Mouse (Mus musculus): ENCODE data around the gene Ubxn10.

The Ubxn10 gene

GRCm38 (mm10) chr4:138702031-138702430 is 34.9 kb downstream of the Ubxn10 start:
- DNase-seq (ENCODE audit: low read depth, low spot score): peak; percentile 81

GRCm38 (mm10) chr4:138701111-138701510 is 35.9 kb downstream of the Ubxn10 start:
- DNase-seq (ENCODE audit: low read depth, low spot score): peak; percentile 63

GRCm38 (mm10) chr4:138700184-138700982 is 36.6 kb downstream of the Ubxn10 start:
- DNase-seq (ENCODE audit: low read depth, low spot score): peak; percentile 95

GRCm38 (mm10) chr4:138698296-138698695 is 38.7 kb downstream of the Ubxn10 start:
- DNase-seq (ENCODE audit: low read depth, low spot score): no peak

DNA sequence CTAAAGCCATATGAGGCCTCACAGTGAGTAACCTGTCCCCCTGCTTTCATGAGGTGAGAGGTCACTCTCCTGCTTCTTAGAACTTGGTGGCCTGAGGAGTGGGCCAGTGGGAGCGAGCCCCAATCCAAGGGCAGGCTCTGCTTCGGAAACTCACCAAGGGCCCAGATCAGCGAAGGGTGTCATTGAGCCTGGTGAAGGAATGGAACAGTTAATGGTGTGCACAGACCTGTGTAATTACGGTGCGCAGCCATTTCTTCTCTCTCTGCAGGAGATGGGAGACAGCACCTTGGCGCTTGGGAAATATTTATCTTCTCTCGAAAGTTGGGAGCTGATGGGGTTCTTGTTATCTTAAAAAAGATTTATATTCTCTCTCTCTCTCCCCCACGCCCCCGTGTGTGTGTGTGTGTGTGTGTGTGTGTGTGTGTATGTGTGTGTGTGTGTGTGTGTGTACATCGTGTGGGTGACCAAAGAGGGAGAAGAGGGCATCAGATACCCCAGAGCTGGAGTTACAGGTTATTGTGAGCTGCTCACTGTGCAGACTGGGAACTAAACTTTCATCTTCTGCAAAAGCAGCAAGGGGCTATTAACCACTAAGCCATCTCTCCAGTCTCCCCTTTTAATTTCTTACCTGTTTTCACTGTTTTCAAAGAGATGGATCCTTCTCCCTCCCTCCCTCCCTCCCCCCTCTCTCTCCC is 39.7 kb downstream of the Ubxn10 start:
- DNase-seq (ENCODE audit: low read depth, low spot score): no peak

DNA sequence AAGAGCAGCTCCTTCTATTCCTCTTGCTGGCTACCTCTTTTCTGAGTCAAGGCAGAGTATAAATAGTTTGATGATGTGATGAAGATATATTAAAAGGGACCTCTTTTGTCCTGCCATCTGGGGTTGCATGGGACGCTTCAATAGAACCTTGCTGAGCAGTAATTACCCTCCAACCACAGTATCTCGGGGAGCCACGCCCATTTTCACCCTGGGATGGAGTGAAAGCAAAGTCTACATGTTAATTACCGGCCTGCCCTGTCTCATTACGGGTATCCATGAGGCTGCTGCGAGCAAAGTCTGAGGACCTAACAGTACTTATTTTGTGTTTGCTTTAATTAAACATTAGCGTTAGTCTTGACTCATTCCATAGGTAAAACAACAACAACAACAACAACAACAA is 40.2 kb downstream of the Ubxn10 start:
- DNase-seq (ENCODE audit: low read depth, low spot score): no peak

- peak; percentile 74 for DNase-seq (ENCODE audit: low read depth, low spot score)
Measured at GRCm38 (mm10) chr4:138693043-138693692, 43.8 kb downstream of the Ubxn10 start.

- DNase-seq (ENCODE audit: low read depth, low spot score): peak; percentile 63
Measured at GRCm38 (mm10) chr4:138691443-138692181, 45.4 kb downstream of the Ubxn10 start.

DNA sequence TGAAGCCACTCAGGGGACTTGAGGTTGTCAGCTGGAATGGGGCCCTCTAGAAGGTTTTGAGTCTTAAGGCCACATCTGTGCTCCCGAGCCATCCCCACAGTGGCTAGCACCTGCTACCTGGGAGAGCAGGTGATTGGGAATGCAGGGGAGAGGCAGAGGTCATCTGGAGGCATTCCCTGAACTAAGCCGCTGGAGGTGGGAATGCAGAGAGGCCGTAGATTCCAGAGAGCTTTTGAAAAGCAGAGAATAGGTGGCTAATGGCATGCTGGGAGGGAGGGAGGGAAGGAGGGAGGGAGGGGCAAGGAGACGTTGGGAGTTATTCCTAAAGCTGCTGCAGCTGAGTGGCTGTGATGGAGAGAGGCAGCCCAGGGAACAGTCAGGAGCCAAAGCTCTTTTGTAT is 46.4 kb downstream of the Ubxn10 start:
- DNase-seq (ENCODE audit: low read depth, low spot score): peak; percentile 85

GRCm38 (mm10) chr4:138689094-138689512 is 47.9 kb downstream of the Ubxn10 start:
- DNase-seq (ENCODE audit: low read depth, low spot score): no peak

GRCm38 (mm10) chr4:138685813-138686212 is 51.2 kb downstream of the Ubxn10 start:
- no peak for DNase-seq (ENCODE audit: low read depth, low spot score)

- DNase-seq (ENCODE audit: low read depth, low spot score): no peak
Measured at GRCm38 (mm10) chr4:138682760-138683159, 54.2 kb downstream of the Ubxn10 start.

- DNase-seq (ENCODE audit: low read depth, low spot score): no peak
Measured at GRCm38 (mm10) chr4:138680124-138680523, 56.8 kb downstream of the Ubxn10 start.

DNA sequence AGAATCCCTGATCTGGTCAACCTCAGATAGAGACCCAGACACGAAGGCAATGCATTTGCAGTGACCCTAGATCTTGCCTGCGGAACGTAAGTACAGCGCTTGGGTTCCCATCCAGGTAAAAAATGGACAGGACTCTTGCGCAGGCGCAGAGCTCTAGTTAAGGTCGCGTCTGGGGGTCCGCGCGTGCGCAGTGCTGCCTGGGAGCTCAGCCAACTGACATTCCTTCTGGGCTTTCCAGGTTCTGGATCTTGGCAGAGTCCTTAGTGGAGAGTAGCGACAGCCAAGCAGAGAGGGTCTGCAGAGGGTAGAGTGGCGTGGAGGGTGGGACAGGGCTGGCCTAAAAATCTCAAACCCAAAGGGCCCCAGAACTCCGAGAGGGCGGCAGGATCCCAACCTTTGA is 59.4 kb downstream of the Ubxn10 start:
- DNase-seq (ENCODE audit: low read depth, low spot score): peak; percentile 83

DNA sequence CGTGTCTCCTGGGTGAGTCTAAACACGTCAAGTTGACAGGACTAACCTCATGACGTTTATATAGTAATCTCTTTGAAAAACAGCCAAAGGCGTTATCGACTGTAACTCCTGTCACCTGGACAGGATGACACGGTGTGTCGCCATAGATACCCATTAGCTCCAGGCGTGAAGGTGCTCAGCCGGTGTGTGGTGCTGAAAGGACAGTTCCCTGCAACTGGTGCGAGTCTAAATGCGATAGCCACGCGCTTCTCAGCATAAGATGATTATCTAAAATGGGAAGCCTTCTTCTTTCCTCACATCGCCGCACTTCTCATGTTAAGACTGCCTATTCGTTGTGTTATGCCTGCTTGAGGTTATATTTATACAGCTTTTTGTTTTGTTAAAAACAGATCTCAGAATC is 60.5 kb downstream of the Ubxn10 start:
- peak; percentile 82 for DNase-seq (ENCODE audit: low read depth, low spot score)

DNA sequence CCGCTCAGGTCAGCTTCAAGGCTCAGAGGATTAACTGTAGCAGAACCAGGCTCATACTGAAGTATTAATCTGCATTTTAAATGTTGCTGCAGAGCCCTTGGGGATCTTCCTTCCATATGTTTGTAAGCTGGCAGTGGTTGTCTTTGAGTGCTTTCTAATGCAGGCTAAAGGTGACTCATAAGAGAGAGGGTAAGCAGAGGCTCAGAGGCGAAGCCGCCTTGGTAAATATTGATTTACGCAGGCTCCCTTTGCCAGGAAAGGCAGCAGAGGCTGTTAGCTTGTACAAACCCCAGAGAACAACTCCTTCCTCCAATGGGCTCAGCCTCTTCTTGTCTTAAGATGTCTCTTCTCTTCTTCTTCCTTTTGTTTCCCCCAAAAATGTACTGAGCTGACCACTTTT is 64.8 kb downstream of the Ubxn10 start:
- DNase-seq (ENCODE audit: low read depth, low spot score): no peak

DNA sequence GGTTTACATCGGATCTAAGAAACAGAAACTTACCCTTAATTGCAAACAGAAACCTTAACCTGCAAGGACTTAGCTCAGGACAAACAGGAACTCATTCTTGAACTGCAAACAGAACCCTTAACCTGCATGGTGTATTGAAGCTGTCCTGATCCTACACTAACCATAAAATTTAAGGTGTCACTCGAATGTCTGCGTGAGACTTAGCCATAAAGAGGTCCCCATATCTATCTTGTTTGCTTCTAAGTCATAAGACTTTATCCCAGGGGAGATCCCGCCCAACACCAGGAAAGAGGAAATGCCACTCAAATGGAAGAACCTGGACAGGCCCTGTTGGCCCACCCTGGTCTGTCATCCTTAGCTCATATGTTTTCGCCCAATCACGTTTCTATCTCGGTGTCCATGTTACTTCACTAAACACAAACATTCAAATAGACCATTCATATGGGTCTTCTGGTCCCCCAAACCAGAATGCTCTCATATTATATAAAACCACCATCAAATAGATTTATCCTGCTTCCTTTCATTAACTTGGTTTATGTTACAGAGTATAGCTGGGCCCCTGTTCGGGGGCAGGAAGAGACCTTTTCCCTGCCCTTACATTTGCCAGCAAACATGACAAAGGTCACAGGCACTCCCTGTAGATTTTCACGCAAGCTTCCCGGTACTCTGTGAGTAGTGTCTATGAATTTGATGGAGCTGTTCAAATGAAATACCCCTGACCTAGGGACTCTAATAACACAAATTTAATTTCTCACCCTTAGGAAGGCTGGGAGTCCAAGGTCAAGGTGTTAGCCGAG is 66.7 kb downstream of the Ubxn10 start:
- DNase-seq (ENCODE audit: low read depth, low spot score): no peak

GRCm38 (mm10) chr4:138666521-138666920 is 70.4 kb downstream of the Ubxn10 start:
- no peak for DNase-seq (ENCODE audit: low read depth, low spot score)

DNA sequence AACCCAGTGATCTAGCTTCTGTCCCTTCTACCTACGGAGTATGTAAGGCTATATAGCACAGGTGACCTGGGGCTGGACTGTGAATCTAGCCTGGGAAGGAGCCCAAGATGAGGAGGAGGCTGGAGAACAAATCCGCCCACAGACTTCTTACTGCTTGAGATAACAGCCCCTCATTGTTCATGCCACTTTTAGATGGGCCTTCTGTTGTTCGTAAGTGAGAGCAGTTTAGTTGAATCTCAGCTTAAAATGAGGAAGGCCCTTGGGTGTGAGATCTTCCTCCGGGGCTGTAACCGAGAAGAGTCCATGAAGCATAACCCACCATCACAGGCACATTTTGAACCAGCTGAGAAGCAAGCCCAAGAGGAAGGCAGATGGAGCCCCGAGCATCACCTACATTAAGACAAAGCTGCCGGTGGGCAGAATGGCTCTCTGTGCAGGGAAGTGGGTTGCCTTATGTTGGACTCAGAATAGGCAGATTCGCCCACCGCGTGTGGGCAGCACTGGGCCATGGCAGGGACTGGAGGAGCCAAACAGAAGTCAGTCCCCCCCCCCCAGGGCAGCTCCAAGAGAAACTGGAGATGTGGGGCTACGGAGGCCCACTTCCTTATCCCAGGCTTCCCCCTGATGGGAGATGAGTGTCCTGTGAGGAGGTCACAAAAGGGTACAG is 76.9 kb downstream of the Ubxn10 start:
- DNase-seq (ENCODE audit: low read depth, low spot score): no peak
